13 mouse cellular contexts compared by ENCODE assay signal in genomic region chr1:118825035-118825434, GRCm38 (mm10).
DNase-seq lines count a peak whose midpoint lies in the region; ATAC-seq and TF ChIP-seq lines count a peak whose summit lies in the region.
"Had no signal": no experiment of that assay in that cellular context is flagged by ENCODE, and none has a peak within 500 bp of the region (broad histone marks: within the 10 kb centered on the region; RNA-seq: fewer than 3 reads in every experiment).

No protein-coding gene starts in this region.

- no peak for TF ChIP-seq CTCF in forebrain, postnatal 0 days (IDR thresholded peaks at IDR 0.05; ENCODE audit: low read depth)
- no peak for TF ChIP-seq CTCF in cerebellum, adult 2 months (IDR thresholded peaks at IDR 0.05; ENCODE audit: borderline replicate concordance, insufficient read depth, low read depth, low read length)

- DNase-seq in forebrain, embryonic 10.5 days (ENCODE audit: extremely low spot score, low spot score) = no peak
- no peak for DNase-seq in kidney, adult 18-20 months
- DNase-seq in forebrain, postnatal 0 days = no peak
- DNase-seq in embryo, embryonic 10 days (ENCODE audit: low spot score) = no peak
- DNase-seq in cerebellum, adult 2 months = no peak
- DNase-seq: gastrocnemius, postnatal 10 days; kidney, adult 8-10 months; spleen, adult 18-20 months had no signal

- no peaks in the 10 kb centered on the region for H3K36me3 ChIP-seq in forebrain, embryonic 13.5 days (ENCODE audit: poor library complexity, severe bottlenecking)
- no peaks in the 10 kb centered on the region for H3K36me3 ChIP-seq in forebrain, embryonic 10.5 days (replicated peaks)
- H3K36me3 ChIP-seq in kidney, embryonic 15.5 days = no peaks in the 10 kb centered on the region
- H3K36me3 ChIP-seq in forebrain, postnatal 0 days (ENCODE audit: insufficient read depth) = no peaks in the 10 kb centered on the region
- no peaks in the 10 kb centered on the region for H3K36me3 ChIP-seq in neural tube, embryonic 12.5 days
- H3K36me3 ChIP-seq: lung, embryonic 15.5 days had no signal

- TF ChIP-seq POLR2A in cerebellum, adult 2 months (IDR thresholded peaks at IDR 0.05; ENCODE audit: borderline replicate concordance, insufficient read depth, low read length) = no peak

- peak overlapping the region; percentile 66; the same call in 1 of the 2 replicates for H3K27ac ChIP-seq in forebrain, embryonic 13.5 days
- H3K27ac ChIP-seq in forebrain, embryonic 10.5 days = no peak overlapping the region
- H3K27ac ChIP-seq in kidney, embryonic 15.5 days = no peak overlapping the region
- no peak overlapping the region for H3K27ac ChIP-seq in forebrain, postnatal 0 days (ENCODE audit: low read depth, low read length)
- H3K27ac ChIP-seq in neural tube, embryonic 12.5 days = no peak overlapping the region
- H3K27ac ChIP-seq in cerebellum, adult 2 months (ENCODE audit: insufficient read depth, low read length) = no peak overlapping the region
- H3K27ac ChIP-seq: lung, embryonic 15.5 days had no signal

- no peaks in the 10 kb centered on the region for H3K27me3 ChIP-seq in forebrain, embryonic 13.5 days
- H3K27me3 ChIP-seq in forebrain, embryonic 10.5 days (ENCODE audit: poor library complexity, severe bottlenecking) = no peaks in the 10 kb centered on the region
- peaks cover 25% of the 10 kb centered on the region for H3K27me3 ChIP-seq in kidney, embryonic 15.5 days
- H3K27me3 ChIP-seq in forebrain, postnatal 0 days (ENCODE audit: insufficient read depth, low read length) = no peaks in the 10 kb centered on the region
- H3K27me3 ChIP-seq in neural tube, embryonic 12.5 days (replicated peaks) = no peaks in the 10 kb centered on the region
- H3K27me3 ChIP-seq in cerebellum, adult 2 months (ENCODE audit: control insufficient read depth, insufficient read depth, low read length) = no peaks in the 10 kb centered on the region
- H3K27me3 ChIP-seq: lung, embryonic 15.5 days had no signal

- H3K4me2 ChIP-seq in forebrain, embryonic 13.5 days = no peak overlapping the region
- peak overlapping the region; percentile 48; the same call in 1 of the 2 replicates for H3K4me2 ChIP-seq in kidney, embryonic 15.5 days
- H3K4me2 ChIP-seq in forebrain, postnatal 0 days (ENCODE audit: low read depth) = 0 out of 2 replicates have a peak overlapping the region, but pooled peaks have one; percentile 23
- peak overlapping the region; percentile 51 for H3K4me2 ChIP-seq in neural tube, embryonic 12.5 days (replicated peaks)
- H3K4me2 ChIP-seq: lung, embryonic 15.5 days had no signal

- ATAC-seq in forebrain, embryonic 13.5 days = peak; percentile 36
- peak; percentile 44; the same call in 1 of the 2 replicates for ATAC-seq in kidney, embryonic 15.5 days (replicated peaks; ENCODE audit: low FRiP score)
- peak; percentile 32 for ATAC-seq in forebrain, postnatal 0 days
- ATAC-seq in neural tube, embryonic 12.5 days (ENCODE audit: low FRiP score, low read depth) = peak; percentile 49

- H3K4me3 ChIP-seq in forebrain, embryonic 13.5 days = no peak overlapping the region
- H3K4me3 ChIP-seq in forebrain, embryonic 10.5 days = no peak overlapping the region
- H3K4me3 ChIP-seq in kidney, embryonic 15.5 days (replicated peaks) = no peak overlapping the region
- no peak overlapping the region for H3K4me3 ChIP-seq in forebrain, postnatal 0 days (ENCODE audit: low read depth, low read length)
- no peak overlapping the region for H3K4me3 ChIP-seq in neural tube, embryonic 12.5 days
- H3K4me3 ChIP-seq in cerebellum, adult 2 months (replicated peaks; ENCODE audit: insufficient read depth, low read depth, low read length) = no peak overlapping the region
- H3K4me3 ChIP-seq: erythroblast, embryonic 14.5 days; lung, embryonic 15.5 days had no signal

- H3K9me3 ChIP-seq in forebrain, embryonic 13.5 days (replicated peaks) = peaks cover 3% of the 10 kb centered on the region; the same call in 1 of the 2 replicates
- peaks cover 6% of the 10 kb centered on the region; the same call in 1 of the 2 replicates for H3K9me3 ChIP-seq in forebrain, embryonic 10.5 days
- no peaks in the 10 kb centered on the region for H3K9me3 ChIP-seq in kidney, embryonic 15.5 days (replicated peaks)
- no peaks in the 10 kb centered on the region for H3K9me3 ChIP-seq in forebrain, postnatal 0 days (ENCODE audit: low read length)
- no peaks in the 10 kb centered on the region for H3K9me3 ChIP-seq in neural tube, embryonic 12.5 days

- 81% methylated on average over 3 of the region's 3 CpGs for WGBS in forebrain, embryonic 13.5 days
- WGBS in forebrain, embryonic 10.5 days = 94% methylated on average over 3 of the region's 3 CpGs
- 44% methylated on average over 3 of the region's 3 CpGs for WGBS in kidney, embryonic 15.5 days
- 67% methylated on average over 3 of the region's 3 CpGs for WGBS in forebrain, postnatal 0 days
- 56% methylated on average over 3 of the region's 3 CpGs for WGBS in neural tube, embryonic 12.5 days
- 94% methylated on average over 3 of the region's 3 CpGs for WGBS in cerebellum, adult 2 months

- peaks cover 12% of the 10 kb centered on the region for H3K4me1 ChIP-seq in forebrain, embryonic 13.5 days
- 0 out of 2 replicates have a peak, but pooled peaks cover 3% of the 10 kb centered on the region for H3K4me1 ChIP-seq in forebrain, embryonic 10.5 days
- peaks cover 13% of the 10 kb centered on the region for H3K4me1 ChIP-seq in kidney, embryonic 15.5 days
- 0 out of 2 replicates have a peak, but pooled peaks cover 5% of the 10 kb centered on the region for H3K4me1 ChIP-seq in forebrain, postnatal 0 days (ENCODE audit: insufficient read depth)
- H3K4me1 ChIP-seq in neural tube, embryonic 12.5 days = peaks cover 12% of the 10 kb centered on the region
- H3K4me1 ChIP-seq in cerebellum, adult 2 months (ENCODE audit: control insufficient read depth, insufficient read depth, low read length) = peaks cover 6% of the 10 kb centered on the region
- H3K4me1 ChIP-seq: lung, embryonic 15.5 days had no signal

- no peak overlapping the region for H3K9ac ChIP-seq in forebrain, embryonic 13.5 days
- H3K9ac ChIP-seq in kidney, embryonic 15.5 days = no peak overlapping the region
- no peak overlapping the region; the same call in 1 of the 2 replicates for H3K9ac ChIP-seq in forebrain, postnatal 0 days
- no peak overlapping the region for H3K9ac ChIP-seq in neural tube, embryonic 12.5 days
- H3K9ac ChIP-seq: lung, embryonic 15.5 days had no signal
